Mouse (Mus musculus): ENCODE measurements at regions not wholly inside any gene's neighbourhood (a gene's known extent, or its start where the extent isn't known, plus 50 kb on each side); places are given as distances from the start of the nearest gene placed in this dataset.

GRCm38 (mm10) chr5:91709494-91710286 lies 192.3 kb downstream of the Parm1 start:
- DNase-seq (ENCODE audit: low spot score in 2 of 2): no peak

GRCm38 (mm10) chr5:91708149-91708548 lies 190.7 kb downstream of the Parm1 start:
- no peak for DNase-seq (ENCODE audit: low spot score in 2 of 2)

GRCm38 (mm10) chr5:91697075-91697474 lies 179.7 kb downstream of the Parm1 start:
- DNase-seq (ENCODE audit: low spot score in 2 of 2): no peak

- DNase-seq (ENCODE audit: low spot score in 2 of 2): no peak
Measured at GRCm38 (mm10) chr5:91696532-91696931, 179.1 kb downstream of the Parm1 start.

GRCm38 (mm10) chr5:91695632-91696031 lies 178.2 kb downstream of the Parm1 start:
- DNase-seq (ENCODE audit: low spot score in 2 of 2): no peak

- peak in 1 of 2 experiments; percentile 51 for DNase-seq (ENCODE audit: low spot score in 2 of 2)
Measured at GRCm38 (mm10) chr5:91693277-91693676, 175.9 kb downstream of the Parm1 start.

GRCm38 (mm10) chr5:91692292-91692691 lies 174.9 kb downstream of the Parm1 start:
- no peak for DNase-seq (ENCODE audit: low spot score in 2 of 2)

- DNase-seq (ENCODE audit: low spot score in 2 of 2): peak in 1 of 2 experiments; percentile 18
Measured at GRCm38 (mm10) chr5:91678727-91679126, 161.3 kb downstream of the Parm1 start.

All from layer of hippocampus, adult 18-20 months (tissue).